Mouse (Mus musculus): Measurements from ENCODE around the gene Tbcc. TPM values are rescaled to one million over a fixed set of nuclear protein-coding genes. Genes with fewer than 3 reads are reported as not detected.

Gene Tbcc
- total and polyA plus RNA-seq, 3 experiments: 19.3 to 31.8 TPM; not detected in 1

DNA sequence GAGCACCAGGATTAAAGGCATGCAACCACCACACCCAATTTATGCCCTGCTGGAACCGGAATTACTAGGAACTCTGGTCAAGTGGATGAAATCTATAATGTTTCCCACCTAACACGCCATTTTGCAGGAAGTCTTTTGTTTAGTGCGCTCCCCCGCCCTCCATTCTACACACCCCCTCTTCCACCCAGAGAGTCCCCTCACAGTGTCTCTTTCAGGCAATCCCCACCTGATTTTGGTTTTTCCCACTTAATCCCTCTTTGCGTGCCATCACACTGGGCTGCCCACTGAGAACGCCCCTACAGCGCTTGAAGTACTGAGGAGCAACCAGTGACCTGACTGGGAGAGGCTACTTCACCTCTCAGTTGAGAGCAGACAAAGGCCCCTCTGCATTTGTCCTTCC lies 43.3 kb upstream of the Tbcc start:
- 0 out of 4 replicates have a peak, but pooled peaks cover 0 to 3% of the 10 kb centered on the region in 2 experiments for H3K4me1 ChIP-seq (ENCODE audit: control insufficient read depth in 1 of 2, insufficient read depth in 2 of 2, low read length in 2 of 2)
- no peaks in the 10 kb centered on the region; a peak in 2 of 4 replicates for H3K36me3 ChIP-seq (ENCODE audit: control insufficient read depth in 1 of 2, insufficient read depth in 2 of 2, low read length in 2 of 2)
- no peak overlapping the region for H3K27ac ChIP-seq (ENCODE audit: control insufficient read depth, low read depth, low read length)
- no peak for TF ChIP-seq EP300 (IDR thresholded peaks at IDR 0.05; ENCODE audit: low read depth in 1 of 2, low read length in 2 of 2)
- no peak for TF ChIP-seq NRF1 (IDR thresholded peaks at IDR 0.05; ENCODE audit: insufficient read depth, low read depth, low read length, poor library complexity, severe bottlenecking)
- no peak for TF ChIP-seq SIN3A (IDR thresholded peaks at IDR 0.05; ENCODE audit: low read length)
- no peak for TF ChIP-seq ZNF384 (IDR thresholded peaks at IDR 0.05; ENCODE audit: low read depth, low read length)
- no peak for TF ChIP-seq ELF1 (IDR thresholded peaks at IDR 0.05; ENCODE audit: low read depth, low read length)
- TF ChIP-seq POLR2A (IDR thresholded peaks at IDR 0.05; ENCODE audit: control insufficient read depth in 1 of 2, insufficient read depth in 1 of 2, low read depth in 1 of 2, low read length in 2 of 2, poor library complexity in 1 of 2): no peak
- no peak for TF ChIP-seq MYC (IDR thresholded peaks at IDR 0.05; ENCODE audit: low read depth, low read length)
- no peak for TF ChIP-seq MEF2A (IDR thresholded peaks at IDR 0.05; ENCODE audit: extremely low read depth, insufficient replicate concordance, low read depth, low read length, poor library complexity, severe bottlenecking)
- TF ChIP-seq RAD21 (IDR thresholded peaks at IDR 0.05; ENCODE audit: low read depth, low read length): no peak
- no peak for TF ChIP-seq POLR2AphosphoS2 (IDR thresholded peaks at IDR 0.05; ENCODE audit: low read length)
- no peak for TF ChIP-seq GATA1 (IDR thresholded peaks at IDR 0.05; ENCODE audit: low read depth, low read length)
- TF ChIP-seq CTCF (IDR thresholded peaks at IDR 0.05 in 2 of 3, conservative IDR thresholded peaks at IDR 0.05 in 1 of 3; ENCODE audit: control insufficient read depth in 1 of 3, insufficient read depth in 1 of 3, low read depth in 2 of 3, low read length in 3 of 3, poor library complexity in 1 of 3, severe bottlenecking in 1 of 3): no peak
- no peak for TF ChIP-seq ZMIZ1 (IDR thresholded peaks at IDR 0.05; ENCODE audit: low read depth, low read length)
- TF ChIP-seq HCFC1 (IDR thresholded peaks at IDR 0.05; ENCODE audit: low read depth, low read length): no peak
- H3K9me3 ChIP-seq (replicated peaks; ENCODE audit: insufficient read depth, low read length): no peaks in the 10 kb centered on the region
- no peak for DNase-seq (ENCODE audit: low read depth, low spot score)
- no peak overlapping the region for H3K9ac ChIP-seq (ENCODE audit: control insufficient read depth, low read depth, low read length, poor library complexity, severe bottlenecking)
- H3K79me2 ChIP-seq (ENCODE audit: control insufficient read depth, insufficient read depth, low read length, poor library complexity): no peaks in the 10 kb centered on the region
- no peaks in the 10 kb centered on the region for H3K27me3 ChIP-seq (ENCODE audit: control insufficient read depth in 1 of 2, insufficient read depth in 2 of 2, low read length in 2 of 2)
- H3K4me3 ChIP-seq (ENCODE audit: control insufficient read depth in 1 of 2, insufficient read depth in 1 of 2, low read depth in 2 of 2, low read length in 2 of 2): no peak overlapping the region

DNA sequence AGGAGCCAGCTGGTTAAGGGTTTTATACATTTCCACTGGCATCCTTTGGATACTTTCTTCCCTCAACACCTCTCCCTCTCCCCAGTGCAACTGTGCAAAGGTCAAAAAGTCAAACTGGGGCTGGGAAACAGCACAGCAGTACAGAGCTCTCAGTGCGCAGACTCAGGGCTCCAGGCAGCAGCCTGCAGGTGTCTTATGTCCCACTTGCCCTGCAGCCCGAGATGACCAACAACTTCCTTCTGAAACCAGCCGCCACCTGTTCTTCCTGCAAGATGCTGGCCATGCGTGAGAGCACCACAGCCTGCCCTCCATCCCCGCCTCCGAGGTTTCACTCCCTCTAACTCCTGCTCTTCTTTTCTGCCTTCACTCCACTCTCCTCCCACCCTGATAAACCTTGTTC lies 37.8 kb upstream of the Tbcc start:
- no peak for TF ChIP-seq TCF12 (IDR thresholded peaks at IDR 0.05; ENCODE audit: low read depth, low read length)
- no peak for TF ChIP-seq SIN3A (IDR thresholded peaks at IDR 0.05; ENCODE audit: low read length)
- TF ChIP-seq E2F4 (IDR thresholded peaks at IDR 0.05; ENCODE audit: borderline replicate concordance, low read depth, low read length): no peak
- TF ChIP-seq MYC (IDR thresholded peaks at IDR 0.05; ENCODE audit: low read depth, low read length): no peak
- TF ChIP-seq MEF2A (IDR thresholded peaks at IDR 0.05; ENCODE audit: extremely low read depth, insufficient replicate concordance, low read depth, low read length, poor library complexity, severe bottlenecking): no peak
- TF ChIP-seq GATA1 (IDR thresholded peaks at IDR 0.05; ENCODE audit: low read depth, low read length): no peak
- TF ChIP-seq ELF1 (IDR thresholded peaks at IDR 0.05; ENCODE audit: low read depth, low read length): no peak
- no peak for TF ChIP-seq JUND (IDR thresholded peaks at IDR 0.05; ENCODE audit: low read depth, low read length)
- TF ChIP-seq POLR2AphosphoS2 (IDR thresholded peaks at IDR 0.05; ENCODE audit: low read length): no peak
- TF ChIP-seq MYB (IDR thresholded peaks at IDR 0.05; ENCODE audit: low read depth, low read length): no peak
- no peak for TF ChIP-seq POLR2AphosphoS5 (IDR thresholded peaks at IDR 0.05; ENCODE audit: borderline replicate concordance, low read depth, low read length)
- TF ChIP-seq TBP (IDR thresholded peaks at IDR 0.05; ENCODE audit: low read depth, low read length): no peak
- TF ChIP-seq CTCF (IDR thresholded peaks at IDR 0.05 in 2 of 3, conservative IDR thresholded peaks at IDR 0.05 in 1 of 3; ENCODE audit: control insufficient read depth in 1 of 3, insufficient read depth in 1 of 3, low read depth in 2 of 3, low read length in 3 of 3, poor library complexity in 1 of 3, severe bottlenecking in 1 of 3): no peak
- TF ChIP-seq UBTF (IDR thresholded peaks at IDR 0.05; ENCODE audit: borderline replicate concordance, insufficient read depth, low read depth, low read length): no peak
- TF ChIP-seq MXI1 (IDR thresholded peaks at IDR 0.05; ENCODE audit: low read depth, low read length): no peak
- H3K9me3 ChIP-seq (replicated peaks; ENCODE audit: insufficient read depth, low read length): no peaks in the 10 kb centered on the region
- peaks cover 3 to 20% of the 10 kb centered on the region in 2 experiments for H3K4me1 ChIP-seq (ENCODE audit: control insufficient read depth in 1 of 2, insufficient read depth in 2 of 2, low read length in 2 of 2)
- DNase-seq (ENCODE audit: low read depth, low spot score): no peak
- H3K27me3 ChIP-seq (ENCODE audit: control insufficient read depth in 1 of 2, insufficient read depth in 2 of 2, low read length in 2 of 2): no peaks in the 10 kb centered on the region
- peaks cover 0 to 16% of the 10 kb centered on the region in 2 experiments; a peak in 3 of 4 replicates for H3K36me3 ChIP-seq (ENCODE audit: control insufficient read depth in 1 of 2, insufficient read depth in 2 of 2, low read length in 2 of 2)
- no peak overlapping the region for H3K4me3 ChIP-seq (ENCODE audit: control insufficient read depth in 1 of 2, insufficient read depth in 1 of 2, low read depth in 2 of 2, low read length in 2 of 2)
- peaks cover 32% of the 10 kb centered on the region for H3K79me2 ChIP-seq (ENCODE audit: control insufficient read depth, insufficient read depth, low read length, poor library complexity)
- no peak overlapping the region for H3K27ac ChIP-seq (ENCODE audit: control insufficient read depth, low read depth, low read length)
- H3K9ac ChIP-seq (ENCODE audit: control insufficient read depth, low read depth, low read length, poor library complexity, severe bottlenecking): no peak overlapping the region

Data from MEL (cell line).